Mouse (Mus musculus): ENCODE measurements around the gene Rab11b. TPM values are rescaled to one million over a fixed set of nuclear protein-coding genes. Genes with fewer than 3 reads are reported as not detected.

Rab11b gene
- polyA plus RNA-seq, 1 experiment: 487 TPM

GRCm38 (mm10) chr17:33728396-33728795 lies 31.9 kb downstream of the Rab11b start:
- H3K27ac ChIP-seq (ENCODE audit: insufficient read depth, low read length): no peak overlapping the region
- TF ChIP-seq POLR2A (IDR thresholded peaks at IDR 0.05; ENCODE audit: extremely low read depth, insufficient read depth, low read length): no peak
- no peak for TF ChIP-seq CTCF (IDR thresholded peaks at IDR 0.05; ENCODE audit: extremely low read depth, insufficient read depth, low read length)
- H3K4me1 ChIP-seq (ENCODE audit: control insufficient read depth, insufficient read depth, low read length): no peaks in the 10 kb centered on the region
- H3K4me3 ChIP-seq (ENCODE audit: insufficient read depth, low read length): no peak overlapping the region

GRCm38 (mm10) chr17:33719736-33720378 lies 40.5 kb downstream of the Rab11b start:
- 0 out of 2 replicates have a peak, but pooled peaks cover 2% of the 10 kb centered on the region for H3K4me1 ChIP-seq (ENCODE audit: control insufficient read depth, insufficient read depth, low read length)
- TF ChIP-seq CTCF (IDR thresholded peaks at IDR 0.05; ENCODE audit: extremely low read depth, insufficient read depth, low read length) (no peak), POLR2A (IDR thresholded peaks at IDR 0.05; ENCODE audit: extremely low read depth, insufficient read depth, low read length) (no peak)
- no peak overlapping the region for H3K4me3 ChIP-seq (ENCODE audit: insufficient read depth, low read length)
- no peak overlapping the region for H3K27ac ChIP-seq (ENCODE audit: insufficient read depth, low read length)

GRCm38 (mm10) chr17:33718944-33719725 lies 41.2 kb downstream of the Rab11b start:
- TF ChIP-seq CTCF (IDR thresholded peaks at IDR 0.05; ENCODE audit: extremely low read depth, insufficient read depth, low read length) (no peak), POLR2A (IDR thresholded peaks at IDR 0.05; ENCODE audit: extremely low read depth, insufficient read depth, low read length) (no peak)
- Histone ChIP-seq H3K27ac (ENCODE audit: insufficient read depth, low read length) (no peak overlapping the region), H3K4me3 (ENCODE audit: insufficient read depth, low read length) (peak overlapping the region; percentile 83), H3K4me1 (ENCODE audit: control insufficient read depth, insufficient read depth, low read length) (0 out of 2 replicates have a peak, but pooled peaks cover 2% of the 10 kb centered on the region)

GRCm38 (mm10) chr17:33718384-33718881 lies 41.9 kb downstream of the Rab11b start, which contains the start of gene March2:
Gene March2 (minus strand): TSS chr17:33718670.
- Histone ChIP-seq H3K4me1 (ENCODE audit: control insufficient read depth, insufficient read depth, low read length) (0 out of 2 replicates have a peak, but pooled peaks cover 2% of the 10 kb centered on the region), H3K4me3 (ENCODE audit: insufficient read depth, low read length) (peak within 1 kb of the TSS; percentile 83), H3K27ac (ENCODE audit: insufficient read depth, low read length) (no peak within 1 kb of the TSS)
- TF ChIP-seq POLR2A (IDR thresholded peaks at IDR 0.05; ENCODE audit: extremely low read depth, insufficient read depth, low read length) (no peak), CTCF (IDR thresholded peaks at IDR 0.05; ENCODE audit: extremely low read depth, insufficient read depth, low read length) (no peak)

- TF ChIP-seq POLR2A (IDR thresholded peaks at IDR 0.05; ENCODE audit: extremely low read depth, insufficient read depth, low read length) (no peak), CTCF (IDR thresholded peaks at IDR 0.05; ENCODE audit: extremely low read depth, insufficient read depth, low read length) (no peak)
- H3K4me1 ChIP-seq (ENCODE audit: control insufficient read depth, insufficient read depth, low read length): 0 out of 2 replicates have a peak, but pooled peaks cover 2% of the 10 kb centered on the region
- H3K27ac ChIP-seq (ENCODE audit: insufficient read depth, low read length): no peak overlapping the region
- peak overlapping the region; percentile 83 for H3K4me3 ChIP-seq (ENCODE audit: insufficient read depth, low read length)
These were observed 42.3 kb downstream of the Rab11b start for GRCm38 (mm10) chr17:33717982-33718381.

GRCm38 (mm10) chr17:33717246-33717645 lies 43.1 kb downstream of the Rab11b start:
- Histone ChIP-seq H3K27ac (ENCODE audit: insufficient read depth, low read length) (no peak overlapping the region), H3K4me3 (ENCODE audit: insufficient read depth, low read length) (no peak overlapping the region), H3K4me1 (ENCODE audit: control insufficient read depth, insufficient read depth, low read length) (0 out of 2 replicates have a peak, but pooled peaks cover 2% of the 10 kb centered on the region)
- TF ChIP-seq POLR2A (IDR thresholded peaks at IDR 0.05; ENCODE audit: extremely low read depth, insufficient read depth, low read length) (no peak), CTCF (IDR thresholded peaks at IDR 0.05; ENCODE audit: extremely low read depth, insufficient read depth, low read length) (no peak)

- TF ChIP-seq POLR2A (IDR thresholded peaks at IDR 0.05; ENCODE audit: extremely low read depth, insufficient read depth, low read length) (no peak), CTCF (IDR thresholded peaks at IDR 0.05; ENCODE audit: extremely low read depth, insufficient read depth, low read length) (no peak)
- Histone ChIP-seq H3K27ac (ENCODE audit: insufficient read depth, low read length) (no peak overlapping the region), H3K4me1 (ENCODE audit: control insufficient read depth, insufficient read depth, low read length) (0 out of 2 replicates have a peak, but pooled peaks cover 2% of the 10 kb centered on the region), H3K4me3 (ENCODE audit: insufficient read depth, low read length) (no peak overlapping the region)
These were observed 45.6 kb downstream of the Rab11b start for GRCm38 (mm10) chr17:33714779-33715178.

- TF ChIP-seq POLR2A (IDR thresholded peaks at IDR 0.05; ENCODE audit: extremely low read depth, insufficient read depth, low read length) (no peak), CTCF (IDR thresholded peaks at IDR 0.05; ENCODE audit: extremely low read depth, insufficient read depth, low read length) (no peak)
These were observed 47.1 kb downstream of the Rab11b start for GRCm38 (mm10) chr17:33713271-33713670.

GRCm38 (mm10) chr17:33709834-33710233 lies 50.5 kb downstream of the Rab11b start:
- Histone ChIP-seq H3K4me1 (ENCODE audit: control insufficient read depth, insufficient read depth, low read length) (no peaks in the 10 kb centered on the region), H3K4me3 (ENCODE audit: insufficient read depth, low read length) (no peak overlapping the region), H3K27ac (ENCODE audit: insufficient read depth, low read length) (no peak overlapping the region)
- TF ChIP-seq POLR2A (IDR thresholded peaks at IDR 0.05; ENCODE audit: extremely low read depth, insufficient read depth, low read length) (no peak), CTCF (IDR thresholded peaks at IDR 0.05; ENCODE audit: extremely low read depth, insufficient read depth, low read length) (no peak)

More at GRCm38 (mm10) chr17:33713271-33713670, 47.1 kb downstream of the Rab11b start:
- Histone ChIP-seq H3K4me3 (ENCODE audit: insufficient read depth, low read length) (no peak overlapping the region), H3K27ac (ENCODE audit: insufficient read depth, low read length) (no peak overlapping the region), H3K4me1 (ENCODE audit: control insufficient read depth, insufficient read depth, low read length) (0 out of 2 replicates have a peak, but pooled peaks cover 2% of the 10 kb centered on the region)

Measured in cortical plate, adult 2 months (tissue).